Mouse (Mus musculus) cortical plate, adult 2 months (tissue): Measurements from ENCODE around the gene Shcbp1l.
"Not testable (repeated sequence)": the region's sequence is repeated elsewhere in the genome, so short reads cannot be mapped to it uniquely, and the experiment has no call there.

Experiments used
- CTCF ChIP-seq: fragments of 200-500 bp; IDR thresholded peaks from 2 replicates; pipeline ENCODE4 v1.5.1; 2011; ENCODE audit warnings: mild to moderate bottlenecking, control low read depth, low read length; ENCODE audit not compliant: insufficient read depth; ENCODE audit errors: extremely low read depth
- POLR2A ChIP-seq: fragments of 200-500 bp; IDR thresholded peaks from 2 replicates; pipeline ENCODE4 v1.6.1; 2011; ENCODE audit warnings: mild to moderate bottlenecking, low read length, control low read depth; ENCODE audit not compliant: insufficient read depth; ENCODE audit errors: extremely low read depth

GRCm38 (mm10) chr1:153410915-153411314 is 14.0 kb upstream of the Shcbp1l start:
- not testable (repeated sequence) for TF ChIP-seq POLR2A, CTCF
